Mouse (Mus musculus) hindbrain, embryonic 13.5 days (tissue): ENCODE measurements at regions not wholly inside any gene's neighbourhood (a gene's known extent, or its start where the extent isn't known, plus 50 kb on each side); places are given as distances from the start of the nearest gene placed in this dataset.
"Not testable (repeated sequence)": the region's sequence is repeated elsewhere in the genome, so short reads cannot be mapped to it uniquely, and the experiment has no call there.

Source experiments
- ATAC-seq: fragments of 200-750 bp; cut with Nextera tagmentation; 2 replicates; pipeline ENCODE4 v1.8.0; 2017; ENCODE audit warnings: moderate TSS enrichment; ENCODE audit not compliant: low FRiP score
- H3K27ac ChIP-seq: fragments of 300-500 bp; sonication (generic); 2 replicates; pipeline ENCODE4 v1.5.1; 2015; ENCODE audit warnings: inconsistent platforms, mild to moderate bottlenecking, moderate library complexity
- H3K27me3 ChIP-seq: fragments of 300-500 bp; sonication (generic); 2 replicates; pipeline ENCODE4 v1.6.1; 2015; ENCODE audit warnings: mild to moderate bottlenecking, inconsistent platforms
- H3K36me3 ChIP-seq: fragments of 300-500 bp; sonication (generic); 2 replicates; pipeline ENCODE4 v1.6.1; 2015; ENCODE audit warnings: mild to moderate bottlenecking, inconsistent platforms
- H3K4me1 ChIP-seq: fragments of 300-500 bp; sonication (generic); replicated peaks from 2 replicates; pipeline ENCODE4 v1.6.1; 2015; ENCODE audit warnings: inconsistent platforms
- H3K4me2 ChIP-seq: fragments of 300-500 bp; sonication (generic); 2 replicates; pipeline ENCODE4 v1.6.1; 2015; ENCODE audit warnings: inconsistent platforms, mild to moderate bottlenecking, moderate library complexity
- H3K4me3 ChIP-seq: fragments of 300-500 bp; sonication (generic); 2 replicates; pipeline ENCODE4 v1.5.1; 2015; ENCODE audit warnings: mild to moderate bottlenecking, inconsistent platforms
- H3K9ac ChIP-seq: fragments of 300-500 bp; sonication (generic); 2 replicates; pipeline ENCODE4 v1.6.1; 2015; ENCODE audit warnings: mild to moderate bottlenecking, inconsistent platforms
- H3K9me3 ChIP-seq: fragments of 300-500 bp; sonication (generic); 2 replicates; pipeline ENCODE4 v1.6.1; 2016; ENCODE audit warnings: inconsistent platforms
- whole genome bisulfite sequencing: fragments of 180-500 bp; shearing (Covaris S2); methylation state at CpG from one replicate; pipeline ENCODE4 v1.1.7; 2015; 5-methylcytosine and 5-hydroxymethylcytosine counted together

DNA sequence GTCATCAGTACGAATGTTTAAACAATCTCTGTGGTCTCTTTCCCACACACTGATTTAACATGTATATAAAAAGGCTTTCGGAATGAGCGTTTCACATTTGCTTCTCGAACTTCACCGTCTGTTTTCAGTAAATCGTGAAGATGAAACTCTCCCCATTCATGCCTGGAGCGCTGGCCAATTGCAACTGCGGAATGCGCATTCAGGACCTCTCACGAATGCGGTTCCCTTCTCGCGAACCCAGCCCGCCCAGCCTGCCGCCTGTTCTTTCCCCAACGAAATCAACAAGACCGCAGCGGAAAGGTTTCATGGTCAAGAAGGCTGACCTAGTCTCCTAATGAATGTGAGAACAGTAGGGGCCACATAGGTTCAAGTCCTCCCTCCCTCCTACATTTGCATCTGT lies 204.4 kb downstream of the Msrb3 start:
- Histone ChIP-seq H3K27me3 (peaks cover 30% of the 10 kb centered on the region), H3K4me2 (no peak overlapping the region)
- 16% methylated on average over 18 of the region's 18 CpGs for WGBS

DNA sequence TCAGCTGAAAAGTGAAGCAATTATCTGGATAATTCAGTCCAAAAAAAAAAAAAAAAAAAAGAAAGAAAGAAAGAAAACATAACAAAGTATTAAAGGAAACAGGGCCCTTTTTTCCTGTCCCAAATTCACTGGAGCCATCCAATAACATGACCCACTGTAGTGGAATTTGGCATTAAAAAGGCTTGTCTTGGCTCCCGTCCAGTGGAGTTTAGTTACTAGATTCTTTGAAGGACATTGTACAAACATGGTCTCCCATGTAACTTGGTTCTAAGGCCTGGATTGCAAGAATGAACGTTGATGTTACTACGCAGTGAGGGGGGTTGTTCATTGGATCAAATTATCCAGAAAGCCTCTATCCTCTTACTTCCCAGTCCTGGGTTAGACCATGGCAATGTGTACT lies 207.4 kb downstream of the Msrb3 start:
- Histone ChIP-seq H3K36me3 (no peaks in the 10 kb centered on the region), H3K4me3 (no peak overlapping the region), H3K9ac (no peak overlapping the region), H3K27ac (no peak overlapping the region), H3K9me3 (no peaks in the 10 kb centered on the region), H3K27me3 (peaks cover 22% of the 10 kb centered on the region), H3K4me2 (no peak overlapping the region), H3K4me1 (no peaks in the 10 kb centered on the region; the same call in 1 of the 2 replicates)
- WGBS, result 71% methylated on average over 3 of the region's 3 CpGs
- ATAC-seq, result no peak

More for the DNA sequence above, 204.4 kb downstream of the Msrb3 start:
- Histone ChIP-seq H3K36me3 (no peaks in the 10 kb centered on the region), H3K9ac (no peak overlapping the region), H3K9me3 (no peaks in the 10 kb centered on the region), H3K4me1 (peaks cover 8% of the 10 kb centered on the region; the same call in 1 of the 2 replicates), H3K27ac (no peak overlapping the region), H3K4me3 (no peak overlapping the region)
- no peak for ATAC-seq

DNA sequence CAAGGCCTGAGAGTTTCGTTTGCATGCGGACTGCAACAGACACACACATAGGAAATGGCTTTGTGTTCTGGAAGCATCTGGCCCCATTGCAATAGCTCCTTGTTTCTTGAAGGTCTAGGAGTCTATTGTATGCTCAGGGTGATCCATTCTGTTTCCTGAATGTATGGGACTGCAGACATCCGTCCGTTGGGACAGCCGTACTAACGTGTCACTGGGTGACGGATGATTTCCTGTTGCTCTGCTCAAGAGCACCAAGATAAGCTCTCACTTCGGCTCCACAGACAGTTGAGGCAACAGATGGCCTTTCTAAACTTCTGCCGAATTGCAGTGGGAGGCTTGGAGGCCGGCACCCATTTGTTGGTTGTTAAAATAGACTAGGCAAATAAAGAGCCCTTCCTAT lies 209.9 kb upstream of the Hmga2 start:
- no peak overlapping the region for H3K4me3 ChIP-seq
- H3K4me1 ChIP-seq, result no peaks in the 10 kb centered on the region
- H3K27ac ChIP-seq, result no peak overlapping the region
- H3K27me3 ChIP-seq, result no peaks in the 10 kb centered on the region; the same call in 1 of the 2 replicates
- no peak overlapping the region for H3K9ac ChIP-seq
- 35% methylated on average over 10 of the region's 10 CpGs for WGBS
- no peaks in the 10 kb centered on the region for H3K9me3 ChIP-seq
- no peak overlapping the region for H3K4me2 ChIP-seq
- ATAC-seq, result no peak
- no peaks in the 10 kb centered on the region for H3K36me3 ChIP-seq

DNA sequence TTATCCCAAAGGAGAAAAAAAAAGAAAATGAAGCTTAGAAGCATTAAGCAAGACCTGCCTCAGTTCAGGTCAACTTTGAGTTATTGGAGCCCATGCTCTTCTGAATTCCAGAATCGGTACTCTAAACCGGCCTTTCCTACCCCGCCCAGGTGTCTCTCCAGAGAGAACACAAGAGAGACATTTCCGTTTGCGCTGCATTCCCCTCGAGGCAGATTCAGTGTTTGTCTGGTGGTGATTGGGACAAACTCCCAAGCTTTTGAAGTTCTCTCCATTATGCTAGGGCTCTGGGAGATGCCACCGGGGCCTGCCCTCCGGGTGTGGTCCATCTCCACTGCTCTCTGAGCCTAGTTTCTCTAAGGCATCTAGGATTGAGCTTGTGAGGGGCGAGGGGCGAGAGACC lies 205.8 kb upstream of the Hmga2 start:
- no peak for ATAC-seq
- Histone ChIP-seq H3K36me3 (no peaks in the 10 kb centered on the region), H3K4me1 (no peaks in the 10 kb centered on the region), H3K4me3 (no peak overlapping the region), H3K27me3 (no peaks in the 10 kb centered on the region; the same call in 1 of the 2 replicates), H3K4me2 (no peak overlapping the region), H3K27ac (no peak overlapping the region), H3K9ac (no peak overlapping the region), H3K9me3 (no peaks in the 10 kb centered on the region)
- WGBS, result 90% methylated on average over 10 of the region's 10 CpGs

DNA sequence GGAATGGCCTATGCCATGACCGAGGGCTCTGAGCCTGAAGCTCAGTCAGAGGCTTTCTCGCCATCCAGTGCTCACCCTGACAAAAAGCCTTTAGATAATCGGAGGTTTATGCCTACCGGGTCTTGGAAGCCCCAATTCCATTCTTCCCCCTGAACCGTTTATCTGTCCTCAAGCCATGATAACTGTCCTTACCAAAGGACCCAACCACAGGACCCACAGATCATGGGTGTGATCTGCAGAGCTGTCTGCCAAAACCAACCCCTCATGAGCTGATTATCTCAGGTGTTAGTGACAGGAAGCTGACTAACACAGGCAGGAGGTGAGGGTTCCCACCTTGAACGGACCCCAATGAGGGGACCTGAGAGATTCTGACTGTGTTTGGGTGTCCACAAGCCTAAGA lies 203.7 kb upstream of the Hmga2 start:
- ATAC-seq, result no peak
- no peak overlapping the region for H3K4me2 ChIP-seq

DNA sequence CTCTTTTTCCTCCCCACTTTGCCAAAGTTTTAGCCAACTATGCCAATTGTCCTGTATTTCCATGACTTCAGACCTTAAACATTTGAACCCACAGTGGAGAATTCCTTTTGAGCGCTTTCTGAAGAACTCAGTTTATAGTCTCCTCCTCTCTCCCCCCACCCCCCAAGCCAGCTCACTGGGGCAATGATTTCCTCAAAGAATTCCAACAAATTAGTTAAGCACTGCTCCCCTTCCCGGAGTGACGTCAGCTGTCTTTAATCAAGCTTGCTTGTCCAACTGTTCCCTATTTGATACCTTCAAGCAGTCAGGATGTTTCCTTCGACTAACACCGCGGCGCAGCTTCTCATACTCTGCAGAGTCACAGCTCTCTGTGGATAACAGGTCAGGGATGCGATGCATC lies 202.0 kb upstream of the Hmga2 start:
- Histone ChIP-seq H3K27ac (no peak overlapping the region), H3K4me2 (no peak overlapping the region), H3K4me3 (no peak overlapping the region), H3K9ac (no peak overlapping the region), H3K36me3 (no peaks in the 10 kb centered on the region), H3K4me1 (peaks cover 6% of the 10 kb centered on the region; the same call in 1 of the 2 replicates), H3K27me3 (no peaks in the 10 kb centered on the region; the same call in 1 of the 2 replicates), H3K9me3 (no peaks in the 10 kb centered on the region)
- no peak for ATAC-seq
- WGBS, result 82% methylated on average over 8 of the region's 8 CpGs

More for the DNA sequence above, 203.7 kb upstream of the Hmga2 start:
- Histone ChIP-seq H3K27ac (no peak overlapping the region), H3K27me3 (no peaks in the 10 kb centered on the region; the same call in 1 of the 2 replicates), H3K4me3 (no peak overlapping the region), H3K9me3 (no peaks in the 10 kb centered on the region), H3K4me1 (no peaks in the 10 kb centered on the region), H3K9ac (no peak overlapping the region), H3K36me3 (no peaks in the 10 kb centered on the region)
- 60% methylated on average over 6 of the region's 6 CpGs for WGBS

DNA sequence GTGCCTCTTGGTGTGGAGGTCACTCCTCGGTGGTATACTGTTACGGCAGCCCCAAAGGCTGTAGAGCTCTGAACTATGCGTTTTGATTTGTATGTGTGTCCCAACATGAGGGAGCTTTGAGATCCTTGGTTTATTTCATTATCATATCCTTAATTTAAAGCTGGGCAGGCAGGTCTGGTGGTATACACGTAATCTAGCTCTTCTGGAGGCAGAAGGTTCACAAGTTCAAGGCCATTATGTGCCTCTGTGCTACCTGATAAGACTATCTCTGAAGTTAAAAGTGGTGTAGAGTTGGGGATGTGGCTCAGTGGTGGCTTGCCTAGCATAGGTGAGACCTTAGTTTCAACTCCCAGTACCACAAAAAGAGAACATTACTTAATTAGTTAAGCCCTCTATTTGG lies 199.1 kb upstream of the Hmga2 start:
- no peak overlapping the region for H3K4me3 ChIP-seq
- no peak overlapping the region for H3K4me2 ChIP-seq
- no peak for ATAC-seq
- no peaks in the 10 kb centered on the region for H3K9me3 ChIP-seq
- 90% methylated on average over 4 of the region's 4 CpGs for WGBS
- no peak overlapping the region for H3K9ac ChIP-seq
- H3K36me3 ChIP-seq, result no peaks in the 10 kb centered on the region
- H3K4me1 ChIP-seq, result peaks cover 6% of the 10 kb centered on the region; the same call in 1 of the 2 replicates
- H3K27ac ChIP-seq, result no peak overlapping the region
- H3K27me3 ChIP-seq, result no peaks in the 10 kb centered on the region

DNA sequence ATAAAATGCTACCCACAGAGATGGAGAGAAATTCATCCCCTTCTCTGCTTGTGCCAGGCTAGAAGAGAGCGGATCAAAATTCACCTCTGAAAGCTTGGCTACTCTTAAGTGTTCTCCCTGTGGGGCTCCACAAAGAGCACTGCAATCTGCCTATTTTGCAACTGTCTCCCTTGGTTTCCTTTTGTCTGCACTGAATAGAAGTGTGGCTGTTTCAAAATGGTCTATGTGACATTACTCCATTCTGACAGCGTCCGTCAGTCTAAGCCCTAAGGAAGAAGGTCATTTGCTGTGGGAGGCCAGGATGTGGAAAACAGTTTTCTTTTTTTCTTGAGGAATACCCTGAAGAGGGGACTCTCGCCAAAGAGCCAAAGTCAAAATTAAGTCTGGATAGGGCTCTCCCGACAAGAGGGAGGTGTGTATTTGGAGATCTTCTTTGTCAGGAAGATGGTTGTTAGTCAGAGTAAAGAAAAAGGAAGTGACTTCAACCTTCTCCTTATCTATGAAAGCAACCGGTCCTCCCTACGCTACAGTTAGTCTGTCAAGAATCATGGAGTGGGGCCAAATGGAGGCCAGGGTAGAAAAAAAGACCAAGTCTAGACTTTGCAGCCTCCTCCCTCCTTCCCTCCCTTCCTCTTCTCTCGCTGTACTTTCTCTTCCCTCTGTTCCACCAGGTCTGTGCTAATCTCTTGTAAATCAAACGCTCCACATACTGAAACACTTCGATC lies 198.2 kb upstream of the Hmga2 start:
- no peaks in the 10 kb centered on the region for H3K9me3 ChIP-seq
- no peaks in the 10 kb centered on the region for H3K27me3 ChIP-seq
- no peak overlapping the region for H3K9ac ChIP-seq
- WGBS, result 44% methylated on average over 10 of the region's 10 CpGs
- no peak overlapping the region for H3K4me2 ChIP-seq
- H3K27ac ChIP-seq, result no peak overlapping the region
- H3K4me1 ChIP-seq, result peaks cover 6% of the 10 kb centered on the region; the same call in 1 of the 2 replicates
- ATAC-seq, result no peak
- H3K36me3 ChIP-seq, result no peaks in the 10 kb centered on the region
- no peak overlapping the region for H3K4me3 ChIP-seq

DNA sequence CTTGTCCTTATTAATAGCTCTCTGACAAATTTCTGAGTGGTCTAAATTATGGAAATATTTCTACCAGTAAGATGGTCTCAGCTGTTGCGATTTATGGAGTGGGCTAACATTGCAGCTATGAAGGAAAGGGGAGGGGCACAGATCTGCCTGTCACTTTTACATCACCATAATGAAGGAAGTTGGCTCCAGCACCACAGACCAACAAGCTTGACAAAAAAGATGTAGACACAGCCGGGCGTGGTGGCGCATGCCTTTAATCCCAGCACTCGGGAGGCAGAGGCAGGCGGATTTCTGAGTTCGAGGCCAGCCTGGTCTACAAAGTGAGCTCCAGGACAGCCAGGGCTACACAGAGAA lies 191.4 kb upstream of the Hmga2 start:
- H3K4me1 ChIP-seq, H3K4me2 ChIP-seq, H3K27ac ChIP-seq, H3K9ac ChIP-seq, H3K27me3 ChIP-seq, H3K9me3 ChIP-seq, ATAC-seq, H3K36me3 ChIP-seq, H3K4me3 ChIP-seq: not testable (repeated sequence)
- 92% methylated on average over 7 of the region's 7 CpGs for WGBS

DNA sequence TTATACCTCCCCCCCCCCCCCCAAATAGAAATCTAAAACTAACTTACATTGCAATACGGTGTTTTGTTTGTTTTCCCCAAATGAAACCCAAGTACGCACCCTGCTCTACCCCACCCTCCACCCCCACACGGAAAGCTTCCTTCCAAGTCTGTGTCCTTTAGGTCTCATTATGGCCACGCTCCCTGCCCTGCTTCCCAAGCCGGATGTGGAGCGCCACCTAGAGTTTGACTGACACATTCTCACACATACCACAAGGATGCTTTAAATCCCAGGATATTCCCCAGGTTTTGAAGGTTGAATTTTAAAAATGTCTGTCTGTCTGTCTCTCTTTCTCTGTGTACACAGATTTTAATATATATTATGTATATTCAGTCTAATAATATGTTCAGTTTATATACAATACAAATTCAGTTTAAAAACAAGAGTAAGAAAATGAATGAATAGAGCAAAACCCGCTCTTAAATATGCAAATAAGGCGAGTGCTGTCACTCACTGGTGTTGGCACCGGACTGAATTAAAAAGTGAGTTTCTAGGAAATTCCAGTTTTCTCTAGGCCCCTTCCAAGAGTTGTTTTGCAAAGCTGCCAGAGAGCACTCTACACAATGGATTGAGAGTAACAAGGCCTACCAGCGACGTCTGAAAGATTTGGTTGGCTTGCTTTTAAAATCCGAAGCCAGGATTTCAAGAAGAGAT lies 190.9 kb upstream of the Hmga2 start:
- Histone ChIP-seq H3K9ac (no peak overlapping the region), H3K4me1 (no peaks in the 10 kb centered on the region), H3K4me2 (no peak overlapping the region), H3K36me3 (no peaks in the 10 kb centered on the region), H3K27ac (no peak overlapping the region), H3K27me3 (no peaks in the 10 kb centered on the region), H3K4me3 (no peak overlapping the region), H3K9me3 (no peaks in the 10 kb centered on the region)
- WGBS, result 56% methylated on average over 12 of the region's 12 CpGs
- no peak for ATAC-seq

DNA sequence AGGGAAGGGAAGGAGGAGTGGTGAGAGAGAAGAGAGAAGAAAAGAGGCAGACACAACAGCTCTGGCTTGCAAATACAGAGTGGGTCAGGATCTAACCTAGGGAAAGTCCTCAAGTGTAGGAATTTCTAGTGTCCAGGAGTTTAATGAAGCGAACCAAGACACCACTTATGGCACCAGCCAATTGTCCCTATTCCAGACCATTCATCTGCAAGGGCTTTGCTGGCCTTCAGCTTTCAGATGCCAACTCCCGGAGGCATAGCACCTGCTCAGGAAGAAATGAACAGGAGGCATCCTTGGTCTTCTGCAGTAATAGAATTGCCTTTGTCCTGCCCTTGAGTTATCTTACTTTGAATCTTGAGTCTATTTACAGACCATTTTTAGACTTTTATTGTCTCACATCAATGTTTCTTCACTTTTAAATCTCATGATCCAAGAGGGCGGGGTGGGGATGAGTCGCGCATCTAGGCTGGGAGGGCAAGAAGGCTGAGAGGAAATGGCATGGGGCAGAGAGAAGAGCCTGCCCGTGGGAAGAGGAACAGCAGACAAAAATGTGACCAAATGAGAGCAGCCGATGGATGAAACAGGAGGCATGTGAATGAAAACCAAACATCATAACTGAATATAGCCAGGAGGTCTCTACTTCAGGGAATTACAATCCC lies 190.1 kb upstream of the Hmga2 start:
- H3K27ac ChIP-seq, result no peak overlapping the region
- no peaks in the 10 kb centered on the region for H3K36me3 ChIP-seq
- no peaks in the 10 kb centered on the region for H3K9me3 ChIP-seq
- no peaks in the 10 kb centered on the region for H3K27me3 ChIP-seq
- ATAC-seq, result no peak
- no peak overlapping the region for H3K9ac ChIP-seq
- no peaks in the 10 kb centered on the region for H3K4me1 ChIP-seq
- no peak overlapping the region for H3K4me2 ChIP-seq
- WGBS, result 91% methylated on average over 7 of the region's 7 CpGs
- H3K4me3 ChIP-seq, result no peak overlapping the region

DNA sequence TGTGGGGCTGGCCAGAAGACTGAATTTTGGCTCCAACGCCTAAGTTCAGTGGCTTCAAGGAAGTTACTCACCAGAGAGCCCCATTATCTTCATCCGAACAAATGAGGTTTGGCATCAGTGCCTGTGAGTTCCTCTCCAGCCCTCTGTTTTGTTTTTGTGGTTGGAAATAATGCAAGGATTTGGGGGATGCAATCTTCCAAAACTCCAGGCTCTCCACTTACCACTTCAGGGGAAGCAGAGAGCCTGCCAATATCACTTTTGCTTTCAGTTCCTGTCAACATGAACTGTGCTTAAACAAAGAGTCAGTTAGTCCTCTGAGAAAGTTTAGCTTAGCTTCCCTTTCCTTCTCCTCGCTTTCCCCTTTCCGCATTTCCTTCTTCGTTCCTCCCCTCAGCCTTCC lies 189.4 kb upstream of the Hmga2 start:
- no peak for ATAC-seq
- Histone ChIP-seq H3K4me3 (no peak overlapping the region), H3K27me3 (no peaks in the 10 kb centered on the region), H3K4me1 (no peaks in the 10 kb centered on the region), H3K9ac (no peak overlapping the region), H3K27ac (no peak overlapping the region), H3K36me3 (no peaks in the 10 kb centered on the region), H3K4me2 (no peak overlapping the region), H3K9me3 (no peaks in the 10 kb centered on the region)
- 70% methylated on average over 5 of the region's 5 CpGs for WGBS
